Mouse (Mus musculus): ENCODE measurements around the gene Rpl6. TPM values are rescaled to one million over a fixed set of nuclear protein-coding genes. Genes with fewer than 3 reads are reported as not detected.
"Not testable (repeated sequence)": the region's sequence is repeated elsewhere in the genome, so short reads cannot be mapped to it uniquely, and the experiment has no call there.

Rpl6 gene
- polyA plus RNA-seq, 1 experiment, result 2,082 TPM

GRCm38 (mm10) chr5:121210601-121210924, 6.3 kb downstream of the Rpl6 start:
- H3K4me1 ChIP-seq (ENCODE audit: control insufficient read depth, insufficient read depth, low read length), result no peaks in the 10 kb centered on the region
- no peaks in the 10 kb centered on the region for H3K9me3 ChIP-seq (replicated peaks; ENCODE audit: control insufficient read depth, insufficient read depth, low read length, poor library complexity, severe bottlenecking)
- H3K27me3 ChIP-seq (ENCODE audit: control insufficient read depth, insufficient read depth, low read length, poor library complexity, severe bottlenecking), result no peaks in the 10 kb centered on the region
- TF ChIP-seq EP300 (IDR thresholded peaks at IDR 0.05; ENCODE audit: insufficient read depth, low read depth, low read length) (no peak), CTCF (IDR thresholded peaks at IDR 0.05; ENCODE audit: low read depth, low read length) (no peak)
- H3K27ac ChIP-seq (ENCODE audit: insufficient read depth, low read length), result no peak overlapping the region
- peaks cover 62% of the 10 kb centered on the region for H3K36me3 ChIP-seq (ENCODE audit: control insufficient read depth, insufficient read depth, low read length, poor library complexity, severe bottlenecking)
- H3K4me3 ChIP-seq (ENCODE audit: low read depth, low read length), result no peak overlapping the region
- H3K9ac ChIP-seq (ENCODE audit: low read depth, poor library complexity, severe bottlenecking), result no peak overlapping the region

DNA sequence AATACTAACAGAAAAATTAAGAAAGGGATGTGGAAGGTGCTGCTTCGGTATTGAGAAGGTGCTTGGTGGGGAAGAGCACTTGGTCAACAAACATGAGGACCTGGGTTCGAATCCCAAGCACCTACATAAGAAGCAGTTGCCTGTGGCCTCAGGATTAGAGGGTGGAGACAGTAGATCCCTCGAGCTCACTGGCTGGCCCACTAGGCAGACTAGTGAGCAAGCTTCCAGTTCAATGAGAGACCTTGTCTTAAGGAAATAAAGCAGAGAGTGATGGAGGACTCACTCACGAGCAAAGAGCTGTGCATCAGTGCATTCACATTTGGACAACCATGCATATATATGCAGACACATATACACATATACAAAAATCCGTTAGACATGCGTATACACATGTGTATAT, 7.8 kb downstream of the Rpl6 start:
- Histone ChIP-seq H3K9me3 (replicated peaks; ENCODE audit: control insufficient read depth, insufficient read depth, low read length, poor library complexity, severe bottlenecking) (no peaks in the 10 kb centered on the region), H3K4me1 (ENCODE audit: control insufficient read depth, insufficient read depth, low read length) (no peaks in the 10 kb centered on the region), H3K27ac (ENCODE audit: insufficient read depth, low read length) (no peak overlapping the region), H3K9ac (ENCODE audit: low read depth, poor library complexity, severe bottlenecking) (no peak overlapping the region), H3K36me3 (ENCODE audit: control insufficient read depth, insufficient read depth, low read length, poor library complexity, severe bottlenecking) (peaks cover 47% of the 10 kb centered on the region), H3K27me3 (ENCODE audit: control insufficient read depth, insufficient read depth, low read length, poor library complexity, severe bottlenecking) (no peaks in the 10 kb centered on the region), H3K4me3 (ENCODE audit: low read depth, low read length) (no peak overlapping the region)
- TF ChIP-seq EP300 (IDR thresholded peaks at IDR 0.05; ENCODE audit: insufficient read depth, low read depth, low read length) (no peak), POLR2A (IDR thresholded peaks at IDR 0.05; ENCODE audit: insufficient read depth, low read length) (no peak), CTCF (IDR thresholded peaks at IDR 0.05; ENCODE audit: low read depth, low read length) (no peak)

- no peaks in the 10 kb centered on the region for H3K4me1 ChIP-seq (ENCODE audit: control insufficient read depth, insufficient read depth, low read length)
- no peaks in the 10 kb centered on the region for H3K27me3 ChIP-seq (ENCODE audit: control insufficient read depth, insufficient read depth, low read length, poor library complexity, severe bottlenecking)
- no peak overlapping the region for H3K4me3 ChIP-seq (ENCODE audit: low read depth, low read length)
- no peak for TF ChIP-seq EP300 (IDR thresholded peaks at IDR 0.05; ENCODE audit: insufficient read depth, low read depth, low read length)
- TF ChIP-seq POLR2A (IDR thresholded peaks at IDR 0.05; ENCODE audit: insufficient read depth, low read length), result no peak
- no peak for TF ChIP-seq CTCF (IDR thresholded peaks at IDR 0.05; ENCODE audit: low read depth, low read length)
- no peak overlapping the region for H3K9ac ChIP-seq (ENCODE audit: low read depth, poor library complexity, severe bottlenecking)
- H3K36me3 ChIP-seq (ENCODE audit: control insufficient read depth, insufficient read depth, low read length, poor library complexity, severe bottlenecking), result peaks cover 21% of the 10 kb centered on the region
- H3K27ac ChIP-seq (ENCODE audit: insufficient read depth, low read length), result no peak overlapping the region
- no peaks in the 10 kb centered on the region for H3K9me3 ChIP-seq (replicated peaks; ENCODE audit: control insufficient read depth, insufficient read depth, low read length, poor library complexity, severe bottlenecking)
Measured at GRCm38 (mm10) chr5:121214707-121215106, 10.4 kb downstream of the Rpl6 start.

- Histone ChIP-seq H3K9me3 (replicated peaks; ENCODE audit: control insufficient read depth, insufficient read depth, low read length, poor library complexity, severe bottlenecking) (no peaks in the 10 kb centered on the region), H3K36me3 (ENCODE audit: control insufficient read depth, insufficient read depth, low read length, poor library complexity, severe bottlenecking) (peaks cover 14% of the 10 kb centered on the region), H3K9ac (ENCODE audit: low read depth, poor library complexity, severe bottlenecking) (no peak overlapping the region), H3K27ac (ENCODE audit: insufficient read depth, low read length) (no peak overlapping the region), H3K4me1 (ENCODE audit: control insufficient read depth, insufficient read depth, low read length) (no peaks in the 10 kb centered on the region), H3K27me3 (ENCODE audit: control insufficient read depth, insufficient read depth, low read length, poor library complexity, severe bottlenecking) (no peaks in the 10 kb centered on the region), H3K4me3 (ENCODE audit: low read depth, low read length) (no peak overlapping the region)
- TF ChIP-seq POLR2A (IDR thresholded peaks at IDR 0.05; ENCODE audit: insufficient read depth, low read length) (no peak), EP300 (IDR thresholded peaks at IDR 0.05; ENCODE audit: insufficient read depth, low read depth, low read length) (no peak), CTCF (IDR thresholded peaks at IDR 0.05; ENCODE audit: low read depth, low read length) (peak; percentile 90)
Measured at GRCm38 (mm10) chr5:121215380-121216125, 11.3 kb downstream of the Rpl6 start.

DNA sequence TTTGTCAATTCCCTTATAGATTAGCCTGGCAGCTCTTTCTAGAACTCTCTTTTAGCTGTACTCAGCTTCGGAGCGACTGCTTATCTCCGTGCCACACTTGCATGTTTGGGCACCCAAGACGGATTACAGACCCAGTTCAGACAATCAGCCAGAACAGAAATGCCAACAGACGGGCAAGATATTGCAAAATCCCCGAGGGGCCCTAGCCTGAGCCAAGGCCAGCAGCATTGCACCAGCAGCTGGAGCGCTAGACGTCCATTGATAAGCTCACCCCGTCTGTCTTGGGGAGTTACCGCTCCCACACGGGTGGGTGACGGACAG, 11.8 kb downstream of the Rpl6 start:
- TF ChIP-seq EP300 (IDR thresholded peaks at IDR 0.05; ENCODE audit: insufficient read depth, low read depth, low read length) (no peak), POLR2A (IDR thresholded peaks at IDR 0.05; ENCODE audit: insufficient read depth, low read length) (no peak), CTCF (IDR thresholded peaks at IDR 0.05; ENCODE audit: low read depth, low read length) (no peak)
- no peak overlapping the region for H3K9ac ChIP-seq (ENCODE audit: low read depth, poor library complexity, severe bottlenecking)
- no peaks in the 10 kb centered on the region for H3K27me3 ChIP-seq (ENCODE audit: control insufficient read depth, insufficient read depth, low read length, poor library complexity, severe bottlenecking)
- peaks cover 9% of the 10 kb centered on the region for H3K36me3 ChIP-seq (ENCODE audit: control insufficient read depth, insufficient read depth, low read length, poor library complexity, severe bottlenecking)
- no peaks in the 10 kb centered on the region for H3K4me1 ChIP-seq (ENCODE audit: control insufficient read depth, insufficient read depth, low read length)
- no peak overlapping the region for H3K4me3 ChIP-seq (ENCODE audit: low read depth, low read length)
- H3K27ac ChIP-seq (ENCODE audit: insufficient read depth, low read length), result no peak overlapping the region
- no peaks in the 10 kb centered on the region for H3K9me3 ChIP-seq (replicated peaks; ENCODE audit: control insufficient read depth, insufficient read depth, low read length, poor library complexity, severe bottlenecking)

DNA sequence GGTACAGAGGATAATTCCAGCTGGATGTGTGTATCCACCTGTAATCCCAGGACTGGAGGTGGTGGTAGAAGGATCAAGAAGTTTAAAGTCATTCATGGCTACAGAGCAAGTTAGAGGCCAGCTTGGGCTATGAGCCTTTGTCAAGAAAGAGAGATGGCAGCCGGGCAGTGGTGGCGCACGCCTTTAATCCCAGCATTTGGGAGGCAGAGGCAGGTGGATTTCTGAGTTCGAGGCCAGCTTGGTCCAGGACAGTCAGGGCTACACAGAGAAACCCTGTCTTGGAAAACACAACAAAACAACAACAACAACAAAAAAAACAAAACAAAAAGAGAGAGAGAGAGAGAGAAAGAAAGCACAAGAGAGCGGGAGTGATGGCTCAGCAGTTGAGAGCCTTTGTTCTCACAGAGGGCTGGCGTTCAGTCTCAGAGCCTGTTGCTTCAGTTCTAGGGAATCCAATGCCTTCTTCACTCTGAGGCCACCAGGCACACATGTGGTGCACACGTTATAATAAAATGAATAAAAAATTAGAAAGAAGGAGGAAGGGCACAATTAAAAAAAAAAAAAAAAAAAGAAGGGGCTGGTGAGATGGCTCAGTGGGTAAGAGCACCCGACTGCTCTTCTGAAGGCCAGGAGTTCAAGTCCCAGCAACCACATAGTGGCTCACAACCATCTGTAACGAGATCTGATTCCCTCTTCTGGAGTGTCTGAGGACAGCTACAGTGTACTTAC, 12.5 kb downstream of the Rpl6 start:
- not testable (repeated sequence) for H3K4me1 ChIP-seq (ENCODE audit: control insufficient read depth, insufficient read depth, low read length); H3K27me3 ChIP-seq (ENCODE audit: control insufficient read depth, insufficient read depth, low read length, poor library complexity, severe bottlenecking); H3K27ac ChIP-seq (ENCODE audit: insufficient read depth, low read length); H3K36me3 ChIP-seq (ENCODE audit: control insufficient read depth, insufficient read depth, low read length, poor library complexity, severe bottlenecking); H3K9ac ChIP-seq (ENCODE audit: low read depth, poor library complexity, severe bottlenecking); H3K9me3 ChIP-seq (replicated peaks; ENCODE audit: control insufficient read depth, insufficient read depth, low read length, poor library complexity, severe bottlenecking); H3K4me3 ChIP-seq (ENCODE audit: low read depth, low read length)
